Mouse (Mus musculus) ES-Bruce4 (cell line): ENCODE data around the gene Fgr. TPM values are rescaled to one million over a fixed set of nuclear protein-coding genes. Genes with fewer than 3 reads are reported as not detected.

Experiments
- H3K27ac ChIP-seq: 2 replicates; pipeline ENCODE4 v1.5.1; 2012; ENCODE audit warnings: low read length, inconsistent platforms; ENCODE audit not compliant: insufficient read depth
- H3K27me3 ChIP-seq: 2 replicates; pipeline ENCODE4 v1.6.1; 2012; ENCODE audit warnings: mild to moderate bottlenecking, low read length, inconsistent platforms; ENCODE audit not compliant: control insufficient read depth, poor library complexity, insufficient read depth, severe bottlenecking
- H3K36me3 ChIP-seq: 2 replicates; pipeline ENCODE4 v1.6.1; 2012; ENCODE audit warnings: inconsistent platforms, mild to moderate bottlenecking, low read length, moderate library complexity; ENCODE audit not compliant: control insufficient read depth, poor library complexity, insufficient read depth, severe bottlenecking
- H3K4me1 ChIP-seq: one replicate; pipeline ENCODE4 v1.8.1; 2011; ENCODE audit warnings: low read length; ENCODE audit not compliant: control insufficient read depth, insufficient read depth
- H3K4me3 ChIP-seq: 2 replicates; pipeline ENCODE4 v1.5.1; 2011; ENCODE audit warnings: low read depth, mild to moderate bottlenecking, low read length
- H3K9ac ChIP-seq: 2 replicates; pipeline ENCODE4 v1.6.1; 2012; ENCODE audit warnings: low read depth, mild to moderate bottlenecking, inconsistent platforms; ENCODE audit not compliant: poor library complexity, severe bottlenecking
- H3K9me3 ChIP-seq: replicated peaks from 2 replicates; pipeline ENCODE4 v1.6.1; 2012; ENCODE audit warnings: mild to moderate bottlenecking, low read length, inconsistent platforms; ENCODE audit not compliant: control insufficient read depth, poor library complexity, insufficient read depth, severe bottlenecking
- CTCF ChIP-seq: IDR thresholded peaks from one replicate; pipeline ENCODE4 v1.8.1; 2011; ENCODE audit warnings: low read depth, low read length
- EP300 ChIP-seq: IDR thresholded peaks from 2 replicates; pipeline ENCODE4 v1.6.1; 2011; ENCODE audit warnings: low read depth, low read length; ENCODE audit not compliant: insufficient read depth
- POLR2A ChIP-seq: IDR thresholded peaks from one replicate; pipeline ENCODE4 v1.8.1; 2011; ENCODE audit warnings: low read length; ENCODE audit not compliant: insufficient read depth
- polyA plus RNA-seq: library from polyadenylated mRNA; stranded (reverse); fragments of >200 nt; gene quantifications from 2 replicates; pipeline ENCODE4 v1.2.4, GENCODE M21; 2011; ENCODE audit warnings: low read depth; ENCODE audit not compliant: missing spikeins, insufficient read depth, insufficient read length

Gene Fgr
- polyA plus RNA-seq, 1 experiment: 0.70 TPM

GRCm38 (mm10) chr4:133047353-133048105 lies 73.6 kb downstream of the Fgr start:
- 0 out of 2 replicates have a peak, but pooled peaks have one; percentile 23 for TF ChIP-seq EP300
- no peak for TF ChIP-seq CTCF
- TF ChIP-seq POLR2A: no peak
- no peak overlapping the region for H3K4me3 ChIP-seq
- no peaks in the 10 kb centered on the region for H3K27me3 ChIP-seq
- no peaks in the 10 kb centered on the region for H3K36me3 ChIP-seq
- no peaks in the 10 kb centered on the region for H3K9me3 ChIP-seq
- peak overlapping the region; percentile 19; the same call in 1 of the 2 replicates for H3K9ac ChIP-seq
- H3K27ac ChIP-seq: no peak overlapping the region
- H3K4me1 ChIP-seq: peaks cover 29% of the 10 kb centered on the region

GRCm38 (mm10) chr4:133049071-133049920 lies 75.4 kb downstream of the Fgr start:
- no peaks in the 10 kb centered on the region for H3K27me3 ChIP-seq
- 0 out of 2 replicates have a peak overlapping the region, but pooled peaks have one; percentile 9 for H3K27ac ChIP-seq
- no peak overlapping the region for H3K9ac ChIP-seq
- TF ChIP-seq CTCF (no peak), EP300 (no peak), POLR2A (no peak)
- H3K4me1 ChIP-seq: peaks cover 36% of the 10 kb centered on the region
- H3K9me3 ChIP-seq: no peaks in the 10 kb centered on the region
- H3K4me3 ChIP-seq: no peak overlapping the region
- no peaks in the 10 kb centered on the region for H3K36me3 ChIP-seq

GRCm38 (mm10) chr4:133050196-133050836 lies 76.4 kb downstream of the Fgr start:
- Histone ChIP-seq H3K27me3 (no peaks in the 10 kb centered on the region), H3K4me1 (peaks cover 33% of the 10 kb centered on the region), H3K36me3 (no peaks in the 10 kb centered on the region), H3K27ac (no peak overlapping the region), H3K4me3 (no peak overlapping the region), H3K9ac (no peak overlapping the region), H3K9me3 (no peaks in the 10 kb centered on the region)
- 0 out of 2 replicates have a peak, but pooled peaks have one; percentile 20 for TF ChIP-seq EP300
- no peak for TF ChIP-seq POLR2A

- Histone ChIP-seq H3K4me3 (no peak overlapping the region), H3K9me3 (no peaks in the 10 kb centered on the region), H3K4me1 (peaks cover 33% of the 10 kb centered on the region), H3K9ac (no peak overlapping the region), H3K27me3 (no peaks in the 10 kb centered on the region), H3K36me3 (no peaks in the 10 kb centered on the region), H3K27ac (no peak overlapping the region)
- TF ChIP-seq CTCF (no peak), POLR2A (no peak), EP300 (no peak)
Observed at GRCm38 (mm10) chr4:133050837-133051549, 77.1 kb downstream of the Fgr start.

- Histone ChIP-seq H3K4me1 (peaks cover 33% of the 10 kb centered on the region), H3K9ac (0 out of 2 replicates have a peak overlapping the region, but pooled peaks have one; percentile 0), H3K9me3 (no peaks in the 10 kb centered on the region), H3K36me3 (no peaks in the 10 kb centered on the region), H3K27me3 (no peaks in the 10 kb centered on the region), H3K27ac (peak overlapping the region; percentile 1; the same call in 1 of the 2 replicates), H3K4me3 (no peak overlapping the region)
- no peak for TF ChIP-seq EP300
- TF ChIP-seq CTCF: no peak
- no peak for TF ChIP-seq POLR2A
Observed at GRCm38 (mm10) chr4:133051550-133051865, 77.6 kb downstream of the Fgr start.

Other genes starting within 250 kb of the Fgr start
- gene Xkr8, start 241.5 kb upstream of the Fgr start, polyA plus RNA-seq: 6.3 and 8.1 TPM in 2 replicates
- 6.3 and 6.4 TPM in 2 replicates for gene Smpdl3b, start 216.8 kb upstream of the Fgr start, polyA plus RNA-seq
- 78.2 and 78.7 TPM in 2 replicates for gene Rpa2, start 205.8 kb upstream of the Fgr start, polyA plus RNA-seq
- 0.72 and 0.84 TPM in 2 replicates for gene Themis2, start 177.7 kb upstream of the Fgr start, polyA plus RNA-seq
- 91.6 and 95.2 TPM in 2 replicates for gene Ppp1r8, start 130.9 kb upstream of the Fgr start, polyA plus RNA-seq
- gene Stx12, start 89.6 kb upstream of the Fgr start, polyA plus RNA-seq: 53.0 and 58.4 TPM in 2 replicates
- gene Fam76a, start 51.5 kb upstream of the Fgr start, polyA plus RNA-seq: 22.8 and 24.3 TPM in 2 replicates
- gene Ahdc1, start 37.2 kb downstream of the Fgr start, polyA plus RNA-seq: 88.2 and 102 TPM in 2 replicates
- gene Wasf2, start 156.4 kb downstream of the Fgr start, polyA plus RNA-seq: 102 and 103 TPM in 2 replicates
- 9.6 and 12.4 TPM in 2 replicates for gene Cd164l2, start 238.0 kb downstream of the Fgr start, polyA plus RNA-seq
- gene Gpr3, start 238.4 kb downstream of the Fgr start, polyA plus RNA-seq: 0.26 and 0.52 TPM in 2 replicates